Mouse (Mus musculus): ENCODE data around the gene Sp2.

- TF ChIP-seq CTCF (IDR thresholded peaks at IDR 0.05) = no peak
- no peak for TF ChIP-seq POLR2A (IDR thresholded peaks at IDR 0.05; ENCODE audit: insufficient read depth, low read depth, low read length)
Measured at GRCm38 (mm10) chr11:96968476-96968875, 14.3 kb downstream of the Sp2 start.
